Mouse (Mus musculus): ENCODE data around the gene Hivep3. TPM values are rescaled to one million over a fixed set of nuclear protein-coding genes. Genes with fewer than 3 reads are reported as not detected.

Hivep3 gene
- total and polyA plus RNA-seq, 3 experiments: 4.3 to 12.9 (median 8.3) TPM

DNA sequence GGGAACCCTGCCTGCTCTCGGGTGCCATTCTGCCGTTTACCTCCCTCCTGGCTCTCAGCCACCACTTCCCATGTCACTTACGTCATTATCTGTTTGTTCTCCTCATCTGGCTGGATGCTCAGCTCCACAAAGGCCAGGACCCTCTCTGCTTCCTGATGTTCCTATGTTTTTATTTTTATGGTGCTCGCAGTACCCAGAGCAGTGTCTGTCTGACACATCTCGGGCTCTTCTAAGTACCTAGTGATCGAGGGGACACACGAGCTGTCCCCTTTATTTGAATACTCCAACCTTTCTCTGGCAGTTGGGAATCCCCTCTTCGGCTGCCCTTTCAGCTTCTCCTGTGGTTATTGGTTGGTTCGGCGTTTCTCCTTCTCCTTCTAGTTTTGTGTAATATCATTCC lies 325.2 kb downstream of the Hivep3 start:
- DNase-seq: no peak

DNA sequence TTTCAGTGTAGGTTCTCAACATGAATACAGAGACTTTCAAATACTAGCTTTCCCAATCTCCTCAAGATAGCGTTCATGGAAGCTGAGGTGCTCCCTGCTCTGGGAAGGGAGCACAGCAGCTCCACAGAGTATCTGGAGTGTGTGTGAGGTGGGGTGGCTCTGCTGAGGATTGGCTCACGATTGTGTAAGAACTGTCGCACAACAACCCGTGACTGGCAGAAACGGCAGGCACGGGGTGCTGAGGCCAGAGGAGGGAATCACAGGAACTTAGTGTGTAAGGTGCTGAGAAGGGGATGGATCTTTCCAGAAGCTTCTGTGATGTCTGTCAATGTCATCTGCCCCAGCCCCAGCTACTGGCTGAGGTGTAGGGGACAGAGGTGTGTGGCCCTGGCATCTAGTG lies 328.1 kb downstream of the Hivep3 start:
- no peak for DNase-seq

DNA sequence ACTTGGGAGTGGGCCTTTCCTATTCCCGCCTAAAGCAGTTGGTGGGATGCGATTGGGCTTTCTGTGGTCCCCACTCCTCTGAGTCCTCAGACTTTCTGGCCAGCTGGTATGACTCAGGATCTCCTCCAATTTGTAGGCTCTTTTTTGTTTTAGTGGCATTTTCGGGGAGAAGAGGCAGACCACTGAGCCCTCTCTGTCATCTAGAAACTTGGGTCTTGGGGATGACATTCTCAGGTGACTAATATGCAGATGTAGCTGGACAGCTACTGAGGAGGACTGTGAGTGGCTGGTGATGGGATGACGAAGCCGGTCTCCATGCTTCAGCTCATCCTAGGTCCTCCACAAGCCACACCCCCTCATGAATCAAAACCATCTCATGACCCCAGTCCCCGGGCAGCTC lies 328.6 kb downstream of the Hivep3 start:
- no peak for DNase-seq

DNA sequence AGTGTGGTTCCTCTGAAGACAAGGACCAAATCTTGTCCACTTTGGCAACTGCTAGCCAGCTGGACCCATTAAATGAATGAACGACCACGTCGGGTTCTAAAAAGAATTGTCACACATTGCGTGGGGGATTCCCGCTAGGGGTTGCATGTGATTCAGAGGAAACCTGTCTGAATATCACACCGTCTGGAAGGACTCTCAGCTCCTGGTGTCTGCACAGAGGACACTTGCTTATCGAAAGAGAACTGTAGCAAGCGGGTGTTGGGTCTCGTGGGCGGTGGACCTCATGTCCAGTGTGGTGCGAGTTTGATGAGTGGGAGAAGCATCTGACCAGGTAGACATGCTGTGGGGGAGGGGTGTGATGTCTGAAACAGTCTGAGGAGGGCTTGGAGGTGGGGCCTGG lies 329.2 kb downstream of the Hivep3 start:
- DNase-seq: no peak

DNA sequence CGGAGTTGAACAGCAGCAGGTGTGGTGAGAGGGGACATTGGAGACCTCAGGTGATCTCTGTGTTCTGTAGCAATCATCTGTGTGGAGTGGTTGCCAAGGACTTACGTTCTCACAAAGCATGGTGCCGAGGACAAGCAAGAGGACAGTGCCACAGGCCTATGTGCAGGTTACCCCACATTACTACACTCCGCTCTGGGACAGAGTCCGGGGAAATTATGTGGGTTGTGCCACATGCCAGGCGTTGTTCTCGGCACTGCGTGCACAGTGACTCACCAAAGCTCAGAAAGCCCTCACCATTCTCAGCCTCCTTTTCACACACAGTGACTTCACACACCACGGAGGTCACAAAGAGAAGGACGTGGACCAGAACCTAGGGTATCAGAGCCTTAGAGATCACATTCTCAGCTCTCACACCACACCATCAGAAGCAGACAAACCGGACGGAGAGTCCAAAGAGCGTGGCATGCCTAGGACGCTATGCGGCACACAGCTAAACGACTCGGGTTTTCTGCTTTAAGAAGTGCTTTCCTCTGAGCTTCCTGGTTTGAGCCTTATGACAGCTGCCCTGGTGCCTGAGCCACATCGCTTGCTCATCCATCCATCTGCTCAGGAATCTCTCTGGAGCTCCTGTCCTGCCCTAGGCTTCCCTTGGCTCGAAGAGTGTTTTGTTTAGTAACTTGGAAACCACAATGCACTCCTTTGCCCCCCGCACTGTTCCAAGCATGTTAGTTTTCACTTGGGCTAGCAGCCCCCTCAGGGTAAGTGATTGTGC lies 330.0 kb downstream of the Hivep3 start:
- no peak for DNase-seq

DNA sequence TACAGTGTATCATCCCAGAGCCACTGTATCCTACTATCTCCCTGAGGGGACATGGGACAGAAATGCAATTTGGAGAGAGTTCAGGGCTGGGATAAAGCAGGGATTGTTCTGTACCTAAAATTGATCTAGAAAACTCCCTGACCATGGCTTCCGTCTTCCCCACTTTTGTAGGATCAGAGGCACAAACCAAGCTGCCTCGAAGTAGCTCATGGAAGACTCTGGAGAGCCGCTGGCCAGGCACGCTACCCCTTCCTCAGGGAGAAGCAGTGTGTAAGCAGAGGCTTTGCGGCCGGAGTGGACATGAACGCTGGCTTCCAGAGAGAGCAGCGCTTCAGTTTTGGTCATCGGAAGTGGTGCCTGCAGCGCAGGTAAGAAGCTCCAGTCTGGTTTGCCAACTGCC lies 331.1 kb downstream of the Hivep3 start, which contains the start of gene AL607142.1:
Gene AL607142.1 (plus strand): TSS at position 301 of the 400 bp plus-strand sequence.
- DNase-seq: no peak

DNA sequence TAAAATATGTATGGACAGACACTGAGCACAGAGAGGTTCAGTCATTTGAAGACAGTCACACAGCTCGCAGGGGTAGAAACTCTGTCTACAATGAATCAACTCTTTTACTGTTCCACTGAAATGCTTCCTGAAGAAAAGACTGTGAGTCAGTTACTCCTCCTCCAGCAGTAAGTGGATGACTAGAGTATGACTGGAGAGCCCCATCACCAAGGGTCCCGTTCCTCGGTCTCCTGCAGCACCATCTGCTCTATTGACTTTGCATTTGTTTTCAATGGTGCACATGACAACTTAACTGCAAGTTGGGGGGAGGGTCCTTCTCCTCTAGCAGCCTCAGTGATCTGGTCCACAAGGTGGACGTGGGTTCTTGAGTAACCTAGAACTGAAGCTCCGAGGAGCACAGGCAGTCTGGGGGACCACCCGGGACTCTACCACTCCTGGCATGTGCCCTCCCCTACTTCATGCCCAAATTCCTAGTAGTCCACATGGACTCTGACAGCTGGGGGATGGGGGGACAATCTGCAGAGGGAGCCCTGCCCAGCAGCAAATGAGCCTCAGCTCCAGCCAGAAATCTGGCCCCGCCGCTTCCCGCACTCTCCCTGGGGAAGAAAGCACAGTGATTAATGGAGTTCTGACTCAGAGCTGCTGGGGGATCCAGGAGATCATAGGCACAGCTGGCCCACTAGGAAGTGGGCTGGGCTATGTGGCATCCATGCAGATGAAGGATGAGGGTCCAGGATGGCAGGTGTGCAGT lies 333.4 kb downstream of the Hivep3 start:
- peak; percentile 36 for DNase-seq

DNA sequence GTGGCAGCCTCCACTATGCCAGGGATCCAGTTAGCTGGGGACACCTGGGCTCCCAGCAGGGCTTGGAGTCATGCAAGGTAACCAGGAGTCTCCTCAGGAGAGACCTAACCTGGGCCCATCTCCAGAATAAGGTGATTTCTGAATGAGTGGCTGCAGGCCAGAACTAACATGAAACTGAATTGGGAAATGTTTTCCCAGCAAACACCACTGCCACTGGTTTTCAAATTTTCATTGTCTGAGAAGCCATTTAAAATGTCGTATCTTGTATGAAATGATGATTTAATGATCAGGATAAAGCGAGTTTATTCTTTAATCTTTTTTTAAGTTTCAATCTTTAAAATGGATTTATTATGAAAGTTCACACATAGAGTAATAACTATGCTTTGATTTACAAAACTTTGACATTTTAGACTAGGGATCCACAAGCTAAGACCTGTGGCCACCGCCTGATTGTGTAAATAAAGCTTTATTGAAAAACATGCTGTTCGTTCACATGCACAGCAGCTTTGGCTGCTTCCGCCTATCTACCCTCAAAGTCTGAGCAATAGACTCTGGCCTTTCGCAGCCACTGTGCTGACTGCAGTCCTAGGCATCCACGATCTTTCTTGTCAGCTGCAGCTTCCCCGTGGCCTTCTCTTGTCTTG lies 334.1 kb downstream of the Hivep3 start:
- DNase-seq: peak; percentile 24

DNA sequence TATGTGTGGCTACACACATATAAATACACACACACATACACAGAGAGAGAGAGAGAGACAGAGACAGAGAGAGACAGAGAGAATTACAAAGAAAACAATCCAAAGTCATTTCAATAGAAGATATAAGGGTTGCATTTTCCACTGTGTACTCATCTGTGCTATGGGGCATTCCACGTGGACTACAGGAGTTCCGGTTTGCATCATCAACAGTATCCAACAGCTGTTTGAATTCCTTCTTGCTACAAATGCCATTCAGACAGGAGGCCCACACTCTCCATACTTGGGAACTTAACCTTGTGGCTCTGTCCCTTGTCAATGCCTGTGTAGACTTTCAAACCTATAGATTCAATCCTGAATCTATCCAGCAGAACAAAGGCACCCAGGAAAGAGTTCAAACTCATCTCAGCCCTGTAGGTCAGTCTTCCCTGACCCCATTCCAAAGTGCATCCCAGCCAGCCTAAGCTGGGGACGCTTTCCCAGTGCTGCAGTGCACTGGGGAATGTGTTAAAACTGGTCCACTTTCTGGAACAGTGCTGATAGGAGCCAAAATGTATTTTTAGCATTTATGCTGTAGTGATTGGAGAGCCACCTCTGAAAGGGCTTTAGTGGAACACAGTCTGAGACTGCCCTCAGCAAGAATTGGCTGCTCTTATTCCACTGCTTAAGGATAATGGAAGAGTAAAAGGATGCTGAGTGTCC lies 335.4 kb downstream of the Hivep3 start:
- DNase-seq: no peak

DNA sequence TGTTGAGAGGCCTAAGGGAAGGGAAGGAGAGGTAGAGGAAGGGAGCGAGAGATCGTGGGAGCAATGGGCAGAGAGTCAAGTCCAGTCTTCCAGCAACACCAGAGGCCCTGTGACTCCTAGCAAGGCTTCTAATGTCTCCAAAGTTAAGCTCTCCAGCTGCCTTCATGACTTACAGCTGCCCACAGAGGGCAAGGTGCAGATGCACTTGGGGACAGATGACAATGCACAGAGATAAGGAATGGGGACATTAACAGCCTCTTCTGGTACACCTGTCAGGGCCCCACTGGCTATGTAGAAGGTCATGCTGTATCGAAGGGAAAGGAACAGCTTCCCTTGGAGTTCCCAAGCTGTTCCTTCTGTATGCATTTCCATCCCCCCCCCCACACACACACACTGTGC lies 336.0 kb downstream of the Hivep3 start:
- no peak for DNase-seq

DNA sequence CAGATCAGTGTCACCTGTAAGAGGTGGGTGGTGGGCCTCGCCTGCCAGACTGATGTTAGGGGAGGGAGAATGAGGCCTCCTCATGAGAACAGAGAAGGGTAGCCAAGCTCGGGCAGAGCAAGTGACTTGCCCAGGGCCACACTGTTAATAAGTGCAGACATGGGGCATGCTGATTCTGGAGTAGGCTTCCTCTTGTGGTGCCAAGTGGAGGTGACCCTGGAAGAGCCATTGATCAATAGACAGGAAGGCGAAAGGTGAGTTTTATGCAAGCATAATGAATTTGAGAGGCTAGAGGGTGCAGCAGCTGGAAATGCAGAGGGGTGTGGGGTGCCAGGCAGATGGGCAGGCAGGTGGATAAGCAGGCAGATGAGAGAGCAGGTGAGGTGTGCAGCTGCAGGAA lies 337.8 kb downstream of the Hivep3 start:
- DNase-seq: no peak

DNA sequence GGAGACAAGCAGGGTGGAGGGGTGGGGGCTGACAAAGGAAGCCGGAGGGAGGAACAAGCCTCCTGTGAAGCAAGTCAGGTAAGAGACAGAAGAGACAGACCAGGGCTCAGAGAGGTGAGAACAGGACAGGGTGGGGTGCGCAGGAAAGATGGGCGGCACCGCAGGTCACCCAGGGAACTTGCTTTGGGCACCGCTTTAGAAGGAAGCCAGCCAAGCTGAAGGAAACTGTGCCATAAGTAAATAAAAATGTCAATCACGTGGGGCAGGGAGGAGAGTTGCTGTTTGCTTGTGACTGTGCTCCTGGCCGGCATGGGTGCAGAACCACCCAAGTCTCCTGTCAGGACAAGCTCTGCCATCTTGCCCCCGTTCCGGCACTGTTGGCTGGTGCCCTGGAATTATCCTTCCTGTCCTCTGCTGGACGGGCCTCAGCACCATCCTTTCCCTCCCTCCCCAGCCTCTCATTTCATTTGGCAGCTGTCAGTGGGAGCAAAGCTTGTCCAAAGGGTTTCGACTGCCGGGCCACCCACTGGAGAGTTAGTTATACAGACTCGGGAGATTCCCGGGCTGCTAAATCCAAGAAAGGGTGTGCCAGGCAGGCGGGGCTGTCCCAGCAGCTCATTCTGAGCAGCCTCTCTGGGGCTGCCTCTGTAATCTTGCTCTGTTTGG lies 338.4 kb downstream of the Hivep3 start:
- DNase-seq: peak; percentile 25

DNA sequence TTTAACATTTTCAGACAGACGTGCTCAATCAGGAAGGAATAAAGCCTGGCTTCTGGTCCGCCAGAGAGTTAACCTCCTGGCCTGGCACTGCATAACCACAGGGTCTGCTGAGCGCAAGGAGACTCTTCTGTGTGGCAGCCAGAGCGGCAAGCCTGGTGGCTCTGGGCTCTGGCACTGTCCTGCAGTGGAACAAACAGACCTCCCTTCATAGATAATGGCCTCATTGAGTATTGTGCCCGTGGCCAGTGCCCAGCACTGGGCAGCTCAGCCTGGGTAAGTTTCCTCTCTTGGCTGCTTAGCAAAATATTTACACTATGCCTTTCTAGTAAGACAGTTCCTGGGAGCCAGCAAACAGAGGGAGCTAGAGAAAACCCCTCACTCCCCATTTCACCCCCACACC lies 340.5 kb downstream of the Hivep3 start:
- DNase-seq: no peak

DNA sequence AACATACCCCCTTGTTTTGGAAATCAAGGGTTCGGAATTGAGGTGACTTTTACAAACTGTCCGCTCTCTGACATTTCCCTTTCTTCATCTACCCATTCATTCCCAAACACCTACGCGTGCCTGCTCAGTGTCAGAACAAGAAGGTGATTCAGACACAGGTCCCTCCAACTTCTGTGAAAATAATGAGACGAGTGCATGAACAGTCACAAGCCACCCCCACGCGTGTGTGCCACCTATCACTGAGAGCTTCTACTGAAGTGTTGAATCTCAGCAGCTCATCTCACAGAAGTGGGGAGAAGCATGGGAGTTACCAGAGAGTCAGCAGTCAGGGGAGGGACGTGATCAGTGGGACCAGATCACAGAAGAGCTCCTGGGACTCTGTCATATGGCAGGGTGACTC lies 343.7 kb downstream of the Hivep3 start:
- DNase-seq: no peak

DNA sequence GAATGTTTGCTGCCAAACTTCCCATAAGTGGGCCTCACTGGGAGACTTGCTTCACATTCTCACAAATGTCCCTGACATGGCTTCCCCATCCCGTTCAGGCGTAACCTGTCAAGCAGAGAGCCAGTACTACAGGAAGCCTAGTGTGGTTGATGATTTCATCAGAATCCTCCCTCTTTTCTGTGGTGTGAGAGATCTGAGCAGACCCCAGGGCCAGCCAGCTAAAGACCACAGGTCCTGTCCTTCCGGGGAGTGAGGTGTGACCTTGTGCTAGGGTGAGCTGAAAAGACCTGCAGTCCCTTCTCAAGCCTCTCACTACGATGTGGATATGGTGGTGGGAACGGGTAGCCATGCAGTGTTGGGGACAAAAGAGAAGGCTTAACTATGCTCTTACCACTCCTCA lies 348.9 kb downstream of the Hivep3 start:
- DNase-seq: no peak

DNA sequence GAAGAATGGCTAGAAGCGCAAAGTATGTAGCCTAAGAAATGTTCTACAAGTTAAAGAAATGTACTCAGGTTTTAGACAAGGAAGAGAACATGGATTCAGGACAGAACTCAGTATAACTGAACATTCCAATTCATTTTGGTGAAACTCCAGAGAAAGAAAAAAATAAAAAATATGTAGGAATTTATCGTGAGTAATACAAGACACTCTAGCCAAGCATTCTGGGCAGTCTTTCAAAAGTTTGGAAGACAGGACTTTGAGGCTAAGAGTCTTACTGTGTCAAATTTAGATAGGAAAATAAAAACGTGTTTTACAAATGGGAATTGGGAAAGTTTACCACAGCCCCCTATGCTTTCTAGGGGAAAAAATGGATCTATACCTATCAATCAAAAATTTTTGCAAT lies 350.1 kb downstream of the Hivep3 start:
- no peak for DNase-seq

DNA sequence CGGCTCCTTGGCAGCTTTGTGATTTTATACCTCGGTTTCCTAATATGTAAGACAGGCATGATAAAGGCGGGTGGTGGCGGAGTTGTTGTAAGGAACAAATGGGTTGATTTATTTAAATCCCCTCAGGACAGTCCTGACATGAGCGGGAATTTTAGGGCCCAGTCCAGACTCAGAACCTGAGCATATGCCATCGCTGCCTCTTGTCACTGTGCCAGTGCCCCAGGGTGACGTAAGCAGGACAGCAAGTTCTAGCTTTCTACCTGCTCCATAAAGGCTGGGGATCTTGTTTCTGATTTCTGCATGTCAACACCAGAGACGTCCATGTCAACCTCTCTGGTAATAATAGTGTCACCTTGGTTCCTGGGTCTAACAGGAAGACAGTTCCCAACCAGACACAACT lies 356.0 kb downstream of the Hivep3 start:
- DNase-seq: no peak

DNA sequence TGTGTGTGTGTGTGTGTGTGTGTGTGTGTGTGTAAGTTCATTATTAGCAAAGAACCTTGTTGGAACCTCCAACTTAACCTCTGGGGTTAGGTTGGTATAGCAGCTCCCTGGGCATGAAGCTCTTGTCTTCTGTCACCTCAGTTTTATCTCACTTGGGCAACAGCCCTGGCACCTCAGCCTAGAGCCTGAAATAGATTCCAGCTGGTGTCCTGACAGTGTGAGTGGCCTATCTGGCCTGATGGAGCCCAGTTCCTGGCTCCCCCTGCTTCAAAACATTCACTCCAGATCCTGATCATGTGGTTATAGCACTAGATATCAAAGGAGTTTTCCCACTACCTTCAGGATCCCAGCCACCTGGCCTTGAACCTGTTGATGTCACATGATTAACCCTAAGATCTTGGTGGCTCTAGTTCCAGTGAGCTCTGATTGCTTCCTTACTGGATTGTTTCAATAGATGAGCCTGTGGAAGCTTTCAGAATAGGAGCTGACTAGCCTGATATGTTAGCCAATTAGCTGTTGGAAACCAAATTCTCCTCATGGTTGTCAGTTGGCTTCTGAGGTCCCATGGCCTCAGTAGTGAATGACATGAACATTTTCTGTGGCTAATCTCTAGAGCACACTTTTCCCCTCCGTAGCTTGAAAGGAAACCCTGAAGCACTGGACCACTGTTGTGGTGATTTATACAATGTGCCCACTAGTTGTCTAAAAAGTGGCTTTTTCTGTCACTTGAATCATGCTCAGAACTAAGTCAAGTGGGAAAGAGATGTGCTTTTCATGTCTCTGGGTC lies 358.6 kb downstream of the Hivep3 start:
- no peak for DNase-seq

DNA sequence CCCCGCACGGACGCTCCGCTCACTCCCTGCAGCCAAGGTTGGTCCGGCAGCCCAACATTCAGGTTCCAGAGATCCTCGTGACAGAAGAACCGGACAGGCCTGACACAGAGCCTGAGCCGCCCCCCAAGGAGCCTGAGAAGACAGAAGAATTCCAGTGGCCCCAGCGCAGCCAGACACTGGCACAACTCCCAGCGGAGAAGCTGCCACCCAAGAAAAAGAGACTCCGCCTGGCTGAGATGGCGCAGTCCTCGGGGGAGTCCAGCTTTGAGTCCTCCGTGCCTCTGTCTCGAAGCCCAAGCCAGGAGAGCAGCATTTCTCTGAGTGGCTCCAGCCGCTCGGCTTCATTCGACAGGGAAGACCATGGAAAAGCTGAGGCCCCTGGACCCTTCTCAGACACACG lies 363.4 kb downstream of the Hivep3 start:
- DNase-seq: no peak

DNA sequence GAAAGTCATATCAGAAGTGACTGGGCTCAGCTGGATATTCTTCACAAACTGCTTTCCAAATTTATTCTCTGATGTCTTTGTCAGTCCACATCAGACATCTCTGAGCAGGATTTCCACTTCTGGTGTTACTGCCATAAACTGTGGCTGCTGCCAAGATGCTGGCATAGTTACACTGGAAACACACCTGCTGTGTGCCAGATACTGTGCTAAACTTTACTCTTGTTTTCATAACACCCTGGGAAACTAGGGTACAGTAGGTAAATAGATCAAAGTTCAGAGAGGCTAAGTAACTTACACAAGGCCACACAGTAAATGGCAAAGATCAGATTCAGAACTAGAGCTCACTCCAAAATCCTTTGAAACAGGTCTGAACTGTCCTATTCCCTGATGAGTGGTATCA lies 367.6 kb downstream of the Hivep3 start:
- DNase-seq: no peak

DNA sequence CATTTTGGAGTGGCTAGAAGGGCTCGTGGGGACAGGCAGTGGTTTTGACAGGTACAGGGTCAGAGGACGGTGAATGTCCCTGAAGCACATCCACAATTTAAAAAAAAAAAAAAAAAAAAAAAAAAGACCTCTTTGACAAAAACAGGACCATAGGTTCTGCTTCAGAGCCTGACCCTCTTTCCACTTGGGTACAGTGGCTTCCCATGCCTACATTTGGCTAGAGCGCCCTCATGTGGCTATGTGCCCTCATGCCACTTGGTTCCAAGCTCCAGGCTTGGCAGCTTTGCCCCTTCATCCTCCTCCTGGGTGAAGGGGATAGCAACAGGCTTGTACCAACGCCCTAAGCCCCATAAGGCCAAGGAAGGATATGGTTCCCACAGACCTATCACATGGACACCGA lies 371.0 kb downstream of the Hivep3 start:
- peak; percentile 54 for DNase-seq

All from adrenal gland, adult 2 months (tissue).